Mouse (Mus musculus): ENCODE results near the gene Mdm2. TPM values are rescaled to one million over a fixed set of nuclear protein-coding genes. Genes with fewer than 3 reads are reported as not detected.
"Not testable (repeated sequence)": the region's sequence is repeated elsewhere in the genome, so short reads cannot be mapped to it uniquely, and the experiment has no call there.

The Mdm2 gene
- polyA plus RNA-seq (2015; fragmentation: Nextera tagmentation; extraction: Ambion mirVana) = 34.0 and 35.1 TPM in 2 replicates

DNA sequence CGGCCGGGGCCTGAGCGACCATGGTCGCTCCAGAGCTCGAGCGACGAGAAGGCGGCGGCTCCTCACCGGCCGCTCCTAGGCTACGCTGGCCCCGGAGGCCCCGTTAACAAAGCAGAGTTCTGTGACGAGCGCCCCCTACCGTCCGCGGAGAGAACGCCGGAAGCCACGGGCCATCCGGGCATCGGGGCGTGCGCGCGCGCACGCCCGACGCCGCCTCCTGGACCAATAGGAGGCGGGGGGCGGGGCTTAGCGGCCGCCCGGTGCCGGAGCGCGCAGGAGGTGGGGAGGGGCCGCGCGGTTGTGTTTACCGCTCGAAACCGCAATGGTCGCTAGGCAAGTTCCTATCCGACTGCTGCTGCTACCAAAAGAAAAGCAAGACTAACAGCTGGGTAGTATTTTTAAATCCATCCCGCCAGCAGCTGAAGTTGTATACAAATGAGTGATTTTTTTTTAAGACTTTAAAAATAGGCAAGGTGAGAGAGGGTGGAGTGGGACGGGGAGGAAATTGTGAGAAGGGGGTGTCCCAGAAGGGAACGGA is at the start of gene Mdm2:
Gene Mdm2, minus strand, starts transcription at position 155 of the 538 bp plus-strand sequence.
- peak within 1 kb of the TSS; percentile 61 for H3K4me2 ChIP-seq (replicated peaks)
- WGBS = under 1% methylated on average over 52 of the region's 52 CpGs
- ATAC-seq = peak; percentile 96
- H3K27me3 ChIP-seq (replicated peaks) = no peaks in the 10 kb centered on the region
- peaks cover 7% of the 10 kb centered on the region; the same call in 1 of the 2 replicates for H3K36me3 ChIP-seq
- H3K9me3 ChIP-seq = no peaks in the 10 kb centered on the region
- H3K4me3 ChIP-seq (replicated peaks) = peak within 1 kb of the TSS; percentile 95
- peaks cover 8% of the 10 kb centered on the region; the same call in 1 of the 2 replicates for H3K4me1 ChIP-seq (replicated peaks)
- peak within 1 kb of the TSS; percentile 99 for H3K9ac ChIP-seq
- peak within 1 kb of the TSS; percentile 97 for H3K27ac ChIP-seq

DNA sequence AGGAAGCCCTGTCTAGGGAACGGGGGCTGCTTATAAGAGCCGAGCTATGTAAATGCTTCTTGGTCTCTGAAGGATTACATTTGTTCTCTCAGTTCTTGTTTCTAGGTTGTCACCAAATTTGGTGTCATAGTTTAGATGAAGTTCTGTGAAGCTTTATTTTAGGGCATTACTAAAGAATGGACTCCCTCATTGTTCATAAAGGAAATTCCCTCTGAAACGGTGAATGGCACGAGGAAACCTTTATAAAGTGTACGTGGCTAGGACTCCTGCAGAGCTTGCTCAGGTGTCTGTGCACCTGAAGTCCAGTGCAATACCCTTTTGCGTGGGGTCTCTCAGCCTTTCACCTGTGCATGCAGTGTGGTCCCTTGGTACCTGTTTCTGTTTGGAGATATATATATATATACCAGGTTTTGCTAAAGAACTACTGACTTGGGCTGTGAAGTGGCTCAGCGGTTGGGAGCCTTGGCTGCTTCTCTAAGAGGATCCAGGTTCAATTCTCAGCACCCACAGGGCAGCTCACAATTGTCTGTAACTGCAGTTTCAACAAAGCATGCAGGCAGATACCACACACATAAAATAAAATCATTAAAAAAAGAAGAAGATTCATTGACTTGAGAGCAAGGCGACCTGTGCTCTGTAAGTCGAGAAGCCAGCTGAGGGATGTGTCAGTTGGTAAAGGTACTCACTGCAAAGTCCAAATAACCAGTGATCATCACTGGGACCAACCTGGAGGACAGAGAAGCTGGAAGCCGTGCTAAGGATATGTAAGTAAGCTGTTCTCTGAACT is 49.5 kb upstream of the Mdm2 start:
- Histone ChIP-seq H3K4me3 (replicated peaks) (no peak overlapping the region), H3K27me3 (replicated peaks) (no peaks in the 10 kb centered on the region), H3K4me1 (replicated peaks) (no peaks in the 10 kb centered on the region), H3K36me3 (peaks cover 45% of the 10 kb centered on the region), H3K9ac (no peak overlapping the region), H3K9me3 (no peaks in the 10 kb centered on the region), H3K27ac (no peak overlapping the region), H3K4me2 (replicated peaks) (no peak overlapping the region)
- no peak for ATAC-seq
- WGBS = 90% methylated on average over 10 of the region's 10 CpGs

DNA sequence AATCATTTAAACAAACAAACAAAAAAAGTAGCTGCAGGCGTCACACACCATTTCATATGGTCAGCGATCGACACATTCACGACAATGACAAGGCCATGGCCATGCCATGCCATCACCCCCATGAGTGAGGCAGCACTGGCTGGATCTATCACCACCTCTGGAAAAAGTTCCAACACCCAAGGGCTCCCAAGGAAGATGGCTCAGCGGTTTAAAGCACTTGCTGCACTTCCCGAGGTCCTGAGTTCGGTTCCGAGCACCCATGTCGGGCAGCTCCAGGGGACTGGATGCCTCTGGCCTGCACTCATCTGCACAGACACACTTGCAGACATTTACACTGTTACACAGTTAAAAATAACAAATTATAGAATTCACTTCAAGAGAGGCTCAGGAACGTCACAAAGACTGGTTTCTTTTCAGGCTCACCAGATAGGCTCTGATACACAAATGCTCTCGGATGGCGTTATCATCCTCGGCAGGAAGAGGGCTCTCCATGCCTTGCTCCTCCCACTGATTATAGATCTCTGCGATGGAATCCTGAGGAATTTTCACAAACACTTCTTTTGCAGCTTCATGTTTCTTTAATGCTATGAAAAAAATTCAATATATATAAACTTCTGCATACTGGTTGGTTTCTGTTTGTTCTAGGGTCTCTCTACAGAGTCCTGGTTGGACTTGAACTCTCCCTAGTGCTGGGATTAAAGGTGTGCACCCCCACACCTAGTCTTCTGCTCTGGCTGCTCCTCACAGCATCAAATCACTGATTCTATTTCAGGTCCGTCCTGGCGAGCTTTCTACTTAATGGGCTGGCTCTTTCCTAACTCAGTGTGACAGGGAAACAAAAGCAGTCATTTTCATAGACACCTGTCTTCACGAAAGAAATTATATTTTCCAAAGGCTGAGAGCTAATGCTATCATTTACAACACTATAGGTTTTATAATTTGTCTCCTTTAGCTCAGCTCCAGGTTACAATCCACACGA is 48.5 kb upstream of the Mdm2 start:
- Histone ChIP-seq H3K36me3 (peaks cover 48% of the 10 kb centered on the region), H3K4me2 (replicated peaks) (no peak overlapping the region), H3K4me3 (replicated peaks) (no peak overlapping the region), H3K4me1 (replicated peaks) (no peaks in the 10 kb centered on the region), H3K27ac (no peak overlapping the region), H3K9me3 (no peaks in the 10 kb centered on the region), H3K9ac (no peak overlapping the region), H3K27me3 (replicated peaks) (no peaks in the 10 kb centered on the region)
- ATAC-seq = no peak
- WGBS = 88% methylated on average over 18 of the region's 18 CpGs

DNA sequence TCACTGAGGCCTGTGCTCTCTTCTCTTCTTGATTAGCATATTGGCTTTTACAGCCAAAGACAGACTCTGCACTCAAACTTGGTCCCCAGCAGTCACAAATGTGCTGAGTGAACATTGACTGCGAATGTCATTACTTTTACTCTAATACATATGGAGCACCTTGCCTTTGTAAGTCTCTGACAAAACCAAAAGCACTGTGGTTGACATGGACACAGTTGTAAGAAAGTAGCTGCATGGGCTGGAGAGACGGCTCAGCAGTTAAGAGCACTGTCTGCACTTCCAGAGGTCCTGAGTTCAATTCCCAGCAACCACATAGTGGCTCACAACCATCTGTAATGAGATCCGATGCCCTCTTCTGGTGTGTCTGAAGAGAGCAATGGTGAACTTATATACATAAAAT is 47.8 kb upstream of the Mdm2 start:
- H3K4me2 ChIP-seq (replicated peaks); H3K27me3 ChIP-seq (replicated peaks); H3K9me3 ChIP-seq; H3K9ac ChIP-seq; H3K27ac ChIP-seq; H3K4me1 ChIP-seq (replicated peaks); ATAC-seq; H3K4me3 ChIP-seq (replicated peaks): not testable (repeated sequence)
- H3K36me3 ChIP-seq = peaks cover 48% of the 10 kb centered on the region
- WGBS = 95% methylated on average over 3 of the region's 3 CpGs

DNA sequence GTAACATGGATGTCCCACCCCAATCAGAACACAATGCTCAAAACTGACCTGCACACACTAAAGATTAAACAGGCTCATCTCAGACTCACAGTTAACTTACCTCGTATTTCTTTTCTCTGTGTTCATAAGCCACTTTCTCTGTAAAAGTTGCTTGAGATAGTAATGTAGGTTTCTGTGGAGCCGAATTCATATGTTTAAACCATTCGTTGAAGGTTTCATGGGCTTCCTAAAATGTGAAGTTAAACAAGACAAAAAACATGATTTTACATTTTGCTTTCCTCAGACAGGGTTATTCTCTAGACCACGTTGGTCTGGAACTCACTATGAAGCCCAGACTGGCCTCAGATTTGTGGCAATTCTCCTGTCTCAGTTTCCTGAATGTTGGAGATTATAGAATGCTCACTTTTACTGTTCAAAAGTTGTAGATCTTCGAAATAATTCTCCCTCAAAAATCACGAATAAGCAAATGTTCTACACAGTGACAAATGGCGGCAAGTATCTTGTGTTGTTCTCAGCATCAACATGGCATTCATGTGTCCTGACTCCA is 47.3 kb upstream of the Mdm2 start:
- Histone ChIP-seq H3K36me3 (peaks cover 45% of the 10 kb centered on the region), H3K9ac (no peak overlapping the region), H3K4me1 (replicated peaks) (no peaks in the 10 kb centered on the region), H3K27me3 (replicated peaks) (no peaks in the 10 kb centered on the region), H3K27ac (no peak overlapping the region), H3K4me3 (replicated peaks) (no peak overlapping the region), H3K4me2 (replicated peaks) (no peak overlapping the region), H3K9me3 (no peaks in the 10 kb centered on the region)
- WGBS = 96% methylated on average over 7 of the region's 7 CpGs
- ATAC-seq = no peak

DNA sequence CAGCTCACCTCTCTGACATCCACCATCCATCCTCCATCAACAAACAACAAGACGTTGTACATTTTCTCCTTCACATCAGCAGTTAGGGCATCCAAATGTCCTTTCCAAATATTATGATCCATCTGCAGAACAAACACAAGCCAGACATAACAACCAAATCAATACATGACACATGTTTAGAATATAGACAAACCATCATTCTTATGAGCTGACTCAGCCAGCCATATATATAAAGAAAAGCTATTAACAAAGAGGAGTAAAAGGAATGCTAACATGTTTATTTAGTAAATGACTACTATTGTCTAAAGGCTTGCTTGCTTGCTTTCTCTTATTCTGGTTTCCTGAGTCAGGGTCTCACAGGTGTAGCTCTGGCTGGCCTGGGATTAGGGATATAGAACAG is 46.7 kb upstream of the Mdm2 start:
- Histone ChIP-seq H3K4me1 (replicated peaks) (no peaks in the 10 kb centered on the region), H3K36me3 (peaks cover 44% of the 10 kb centered on the region), H3K4me3 (replicated peaks) (no peak overlapping the region), H3K4me2 (replicated peaks) (no peak overlapping the region), H3K9me3 (no peaks in the 10 kb centered on the region), H3K27me3 (replicated peaks) (no peaks in the 10 kb centered on the region), H3K9ac (no peak overlapping the region), H3K27ac (no peak overlapping the region)
- no peak for ATAC-seq
- WGBS = 68% methylated on average over 1 of the region's 1 CpGs

DNA sequence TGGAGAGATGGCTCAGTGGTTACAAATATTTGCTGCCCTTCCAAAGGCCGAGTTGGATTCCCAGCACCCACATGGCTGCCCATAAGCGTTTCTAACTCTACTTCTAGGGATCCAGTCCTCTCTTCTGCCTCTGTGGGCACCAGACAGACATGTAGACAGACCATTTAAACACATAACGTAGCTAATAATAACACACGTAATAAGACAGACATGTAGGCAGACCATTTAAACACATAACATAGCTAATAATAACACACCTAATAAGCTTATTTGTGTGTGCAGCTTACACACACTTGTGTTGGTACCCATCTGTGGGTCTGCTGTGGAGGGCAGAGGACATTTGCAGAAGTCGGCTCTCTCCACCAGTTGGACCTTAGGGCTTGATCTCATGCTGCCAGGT is 46.2 kb upstream of the Mdm2 start:
- no peaks in the 10 kb centered on the region for H3K27me3 ChIP-seq (replicated peaks)
- peaks cover 48% of the 10 kb centered on the region for H3K36me3 ChIP-seq
- 90% methylated on average over 5 of the region's 5 CpGs for WGBS
- no peak overlapping the region for H3K4me3 ChIP-seq (replicated peaks)
- H3K9ac ChIP-seq = no peak overlapping the region
- no peak overlapping the region for H3K27ac ChIP-seq
- ATAC-seq = no peak
- H3K4me1 ChIP-seq (replicated peaks) = no peaks in the 10 kb centered on the region
- H3K9me3 ChIP-seq = no peaks in the 10 kb centered on the region
- no peak overlapping the region for H3K4me2 ChIP-seq (replicated peaks)

DNA sequence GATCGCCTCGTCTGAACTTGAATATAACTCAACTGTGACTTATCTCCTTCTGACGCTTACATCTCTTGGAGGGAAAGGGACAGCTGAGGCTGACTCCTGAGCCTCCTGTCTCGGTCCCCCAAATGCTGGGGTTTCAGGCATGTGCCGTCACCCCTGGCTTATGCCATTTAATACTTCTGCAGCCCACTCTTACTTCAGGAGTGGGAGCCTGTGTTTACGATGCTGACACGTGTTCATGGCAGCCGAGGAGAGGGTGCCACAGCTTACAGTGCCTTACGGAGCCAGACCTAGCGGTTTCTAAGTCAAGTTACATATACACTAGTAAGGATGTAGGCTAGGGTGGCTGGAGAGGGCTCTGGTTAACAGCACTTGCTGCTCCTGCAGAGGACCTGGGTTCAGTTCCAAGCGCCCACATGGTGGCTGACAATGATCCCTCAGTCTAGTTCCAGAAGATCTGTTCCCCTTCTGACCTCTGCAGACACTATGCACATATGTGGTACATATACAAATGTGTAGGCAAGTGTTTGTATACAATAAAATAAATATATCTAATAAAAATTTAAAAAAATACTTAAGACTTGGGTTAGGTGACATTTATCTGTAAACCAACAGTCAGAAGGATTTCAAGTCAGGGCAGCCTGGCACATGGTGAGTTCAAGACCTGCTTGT is 45.4 kb upstream of the Mdm2 start:
- no peak overlapping the region for H3K9ac ChIP-seq
- H3K36me3 ChIP-seq = peaks cover 52% of the 10 kb centered on the region
- 88% methylated on average over 11 of the region's 11 CpGs for WGBS
- H3K4me3 ChIP-seq (replicated peaks) = no peak overlapping the region
- no peak overlapping the region for H3K27ac ChIP-seq
- no peaks in the 10 kb centered on the region for H3K4me1 ChIP-seq (replicated peaks)
- H3K27me3 ChIP-seq (replicated peaks) = no peaks in the 10 kb centered on the region
- no peak overlapping the region for H3K4me2 ChIP-seq (replicated peaks)
- H3K9me3 ChIP-seq = no peaks in the 10 kb centered on the region
- no peak for ATAC-seq

DNA sequence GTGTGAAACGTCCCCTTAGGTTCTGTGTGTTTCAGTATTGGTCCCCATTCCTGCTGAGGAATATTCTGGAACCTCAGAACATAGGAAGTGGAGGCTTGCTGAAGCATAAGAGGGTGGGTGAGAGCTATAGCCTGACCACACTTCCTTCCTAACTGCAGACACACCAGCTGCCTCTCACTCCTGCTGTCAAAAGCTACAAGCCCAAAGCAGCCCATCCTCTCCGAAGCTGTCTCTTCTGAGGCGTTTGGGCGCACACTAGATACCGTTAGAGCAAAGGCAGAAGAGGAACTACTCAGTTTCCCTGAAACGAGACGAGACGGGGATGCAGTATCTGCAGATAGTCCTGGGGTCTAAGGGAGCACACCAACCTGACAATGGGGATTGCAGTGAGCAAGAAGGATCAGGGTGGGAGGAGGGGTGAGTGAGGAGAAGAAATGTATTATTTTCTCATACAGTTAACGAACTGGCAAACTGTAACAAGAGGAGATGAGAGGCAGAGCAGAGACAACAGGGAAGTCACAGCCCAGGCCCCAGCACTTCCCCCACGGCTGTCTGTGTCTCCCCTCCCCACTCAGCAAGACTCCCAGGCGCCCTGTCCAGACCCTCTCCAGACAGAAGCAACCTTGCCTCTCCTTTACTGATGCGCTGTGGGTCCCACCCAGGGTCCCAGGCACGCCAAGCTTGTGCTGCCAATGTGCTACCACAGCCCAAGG is 44.7 kb upstream of the Mdm2 start:
- H3K27ac ChIP-seq = no peak overlapping the region
- no peaks in the 10 kb centered on the region for H3K27me3 ChIP-seq (replicated peaks)
- ATAC-seq = no peak
- no peak overlapping the region for H3K4me3 ChIP-seq (replicated peaks)
- 87% methylated on average over 13 of the region's 13 CpGs for WGBS
- no peak overlapping the region for H3K9ac ChIP-seq
- H3K4me1 ChIP-seq (replicated peaks) = no peaks in the 10 kb centered on the region
- H3K36me3 ChIP-seq = peaks cover 52% of the 10 kb centered on the region
- H3K4me2 ChIP-seq (replicated peaks) = no peak overlapping the region
- H3K9me3 ChIP-seq = no peaks in the 10 kb centered on the region

DNA sequence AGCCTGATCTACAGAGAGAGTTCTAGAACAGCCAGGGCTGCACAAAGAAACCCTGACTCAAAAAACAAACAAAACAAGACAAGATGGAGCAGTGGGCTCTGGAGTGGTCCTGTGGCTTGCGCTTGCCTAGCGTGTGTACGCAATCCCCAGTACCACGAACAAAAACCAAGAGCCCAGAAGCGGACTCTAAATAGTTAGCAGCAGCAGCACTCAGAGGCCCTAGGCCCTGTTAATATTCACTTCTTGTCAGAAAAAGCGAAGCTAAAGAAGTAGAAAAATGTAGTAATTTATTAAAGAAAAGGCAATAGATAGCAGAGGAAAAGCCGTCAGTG is 44.0 kb upstream of the Mdm2 start:
- H3K27me3 ChIP-seq (replicated peaks) = no peaks in the 10 kb centered on the region
- no peak overlapping the region for H3K4me2 ChIP-seq (replicated peaks)
- H3K27ac ChIP-seq = no peak overlapping the region
- H3K4me3 ChIP-seq (replicated peaks) = no peak overlapping the region
- no peak for ATAC-seq
- H3K4me1 ChIP-seq (replicated peaks) = no peaks in the 10 kb centered on the region
- H3K36me3 ChIP-seq = peaks cover 56% of the 10 kb centered on the region
- no peaks in the 10 kb centered on the region for H3K9me3 ChIP-seq
- 96% methylated on average over 7 of the region's 7 CpGs for WGBS
- H3K9ac ChIP-seq = no peak overlapping the region
